Mouse (Mus musculus): Measurements from ENCODE around the gene Pigp. TPM values are rescaled to one million over a fixed set of nuclear protein-coding genes. Genes with fewer than 3 reads are reported as not detected.

The Pigp gene
- polyA plus RNA-seq, 1 experiment from 2014 or later, result 165 TPM

DNA sequence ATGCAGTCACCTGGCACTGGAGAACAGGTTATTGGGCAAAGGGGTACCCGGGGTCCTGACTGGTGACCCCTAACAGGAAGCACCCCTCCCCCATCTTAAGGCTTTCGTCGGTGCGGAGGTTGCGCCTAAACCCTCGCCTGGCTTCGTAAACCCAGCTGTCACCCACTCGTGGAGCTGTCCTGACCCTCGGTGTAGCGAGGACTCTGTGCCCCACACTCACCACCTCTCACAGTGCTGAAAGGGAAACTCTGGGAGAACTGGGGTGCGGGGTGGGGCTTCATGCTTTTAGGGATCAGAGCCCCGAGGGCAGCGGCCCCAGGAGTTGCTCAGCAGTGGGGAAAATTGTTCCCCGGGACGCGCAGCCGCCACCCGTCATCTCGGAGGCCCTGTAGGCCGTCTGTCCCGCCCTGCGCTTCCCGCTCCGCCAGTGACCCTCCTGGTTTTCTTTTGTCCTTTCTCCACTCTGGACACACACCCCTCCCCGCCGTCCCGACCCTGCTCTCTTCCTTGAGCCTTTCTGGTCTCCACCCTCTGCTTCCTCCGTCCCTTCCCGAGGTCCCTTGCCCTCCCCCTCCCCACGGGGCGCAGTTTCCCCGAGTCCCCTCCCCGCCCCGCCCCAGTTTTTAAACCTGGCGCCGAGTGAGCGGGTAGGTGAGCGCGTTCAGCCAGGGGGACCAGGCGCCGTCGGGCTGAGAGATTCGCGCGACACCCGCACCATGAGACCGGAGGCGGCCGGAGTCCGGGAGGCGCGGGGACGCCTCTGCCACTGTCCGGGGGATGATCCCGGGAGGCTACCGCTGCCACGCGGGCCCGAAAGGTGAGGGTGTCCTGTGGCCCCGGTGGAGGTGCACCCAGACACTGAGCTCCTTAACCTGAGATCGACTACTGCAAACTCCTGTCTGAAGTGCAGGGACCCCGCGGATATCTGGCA lies 43.6 kb downstream of the Pigp start, which contains the start of gene Ripply3:
TSS of gene Ripply3 (plus strand) at position 640 of the 931 bp plus-strand sequence.
- peak within 1 kb of the TSS; percentile 68 for H3K4me3 ChIP-seq (ENCODE audit: low read depth, low read length)
- peak within 1 kb of the TSS; percentile 92 for H3K4me2 ChIP-seq (replicated peaks; ENCODE audit: low read depth)
- no peak for TF ChIP-seq CTCF (IDR thresholded peaks at IDR 0.05; ENCODE audit: low read depth)
- WGBS, result 2% methylated on average over 62 of the region's 63 CpGs
- H3K27ac ChIP-seq (ENCODE audit: low read depth, low read length), result no peak within 1 kb of the TSS
- peak within 1 kb of the TSS; percentile 57 for H3K9ac ChIP-seq (ENCODE audit: low read depth, low read length)
- H3K9me3 ChIP-seq (ENCODE audit: control insufficient read depth), result no peaks in the 10 kb centered on the region
- 0 out of 2 replicates have a peak, but pooled peaks cover 4% of the 10 kb centered on the region for H3K27me3 ChIP-seq (replicated peaks; ENCODE audit: control insufficient read depth, insufficient read depth, low read length)
- H3K36me3 ChIP-seq (ENCODE audit: control insufficient read depth, insufficient read depth), result no peaks in the 10 kb centered on the region
- H3K4me1 ChIP-seq (replicated peaks; ENCODE audit: control insufficient read depth, insufficient read depth, low read length), result peaks cover 3% of the 10 kb centered on the region; the same call in 1 of the 2 replicates
- peak; percentile 42 for ATAC-seq

DNA sequence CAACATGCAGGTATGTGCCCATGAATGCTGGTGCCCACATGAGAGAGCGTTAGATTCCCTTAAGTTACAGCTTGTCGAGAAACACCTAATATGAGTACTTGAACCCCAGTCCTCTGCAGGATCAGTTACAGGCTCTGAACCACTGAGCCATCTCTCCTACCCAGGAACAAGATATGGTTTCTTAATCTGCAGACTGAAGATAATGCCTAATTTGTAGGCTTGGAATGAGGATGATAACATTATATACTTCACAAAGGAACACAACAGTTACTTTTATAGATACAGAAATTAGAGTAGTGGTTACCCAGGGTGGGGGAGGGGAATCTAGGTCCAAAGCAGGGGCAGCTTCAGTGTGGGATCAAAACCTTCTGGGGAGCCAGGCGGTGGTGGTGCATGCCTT lies 45.6 kb downstream of the Pigp start:
- TF ChIP-seq CTCF (IDR thresholded peaks at IDR 0.05; ENCODE audit: low read depth), result no peak
- no peaks in the 10 kb centered on the region for H3K36me3 ChIP-seq (ENCODE audit: control insufficient read depth, insufficient read depth)
- no peak overlapping the region for H3K4me3 ChIP-seq (ENCODE audit: low read depth, low read length)
- no peak for ATAC-seq
- H3K4me2 ChIP-seq (replicated peaks; ENCODE audit: low read depth), result no peak overlapping the region
- H3K4me1 ChIP-seq (replicated peaks; ENCODE audit: control insufficient read depth, insufficient read depth, low read length), result peaks cover 3% of the 10 kb centered on the region; the same call in 1 of the 2 replicates
- H3K27me3 ChIP-seq (replicated peaks; ENCODE audit: control insufficient read depth, insufficient read depth, low read length), result 0 out of 2 replicates have a peak, but pooled peaks cover 4% of the 10 kb centered on the region
- 93% methylated on average over 3 of the region's 3 CpGs for WGBS
- no peak overlapping the region for H3K9ac ChIP-seq (ENCODE audit: low read depth, low read length)
- no peaks in the 10 kb centered on the region for H3K9me3 ChIP-seq (ENCODE audit: control insufficient read depth)
- no peak overlapping the region for H3K27ac ChIP-seq (ENCODE audit: low read depth, low read length)

DNA sequence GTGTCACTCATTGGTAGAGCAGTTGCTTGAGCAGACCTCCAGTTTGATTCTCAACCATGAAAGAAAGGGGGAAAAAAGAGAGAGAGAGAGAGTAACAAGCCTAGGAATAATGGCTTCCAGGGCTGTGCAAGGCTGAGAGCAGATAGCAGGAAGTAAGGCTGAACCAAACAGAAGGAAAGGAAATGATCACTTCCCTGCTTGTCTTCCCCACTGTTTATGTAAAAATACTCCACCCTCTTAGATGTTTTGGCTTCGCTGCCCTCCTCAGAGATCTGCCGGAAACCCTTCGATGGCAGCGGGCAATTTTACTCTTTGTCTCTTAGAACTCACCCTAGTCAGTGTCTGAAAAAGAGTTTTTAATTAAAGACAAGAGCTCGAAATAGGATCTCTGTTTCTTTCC lies 48.0 kb downstream of the Pigp start:
- Histone ChIP-seq H3K4me1 (replicated peaks; ENCODE audit: control insufficient read depth, insufficient read depth, low read length) (peaks cover 3% of the 10 kb centered on the region; the same call in 1 of the 2 replicates), H3K4me3 (ENCODE audit: low read depth, low read length) (no peak overlapping the region), H3K36me3 (ENCODE audit: control insufficient read depth, insufficient read depth) (no peaks in the 10 kb centered on the region), H3K9me3 (ENCODE audit: control insufficient read depth) (no peaks in the 10 kb centered on the region), H3K27me3 (replicated peaks; ENCODE audit: control insufficient read depth, insufficient read depth, low read length) (0 out of 2 replicates have a peak, but pooled peaks cover 4% of the 10 kb centered on the region), H3K27ac (ENCODE audit: low read depth, low read length) (no peak overlapping the region), H3K9ac (ENCODE audit: low read depth, low read length) (no peak overlapping the region), H3K4me2 (replicated peaks; ENCODE audit: low read depth) (no peak overlapping the region)
- no peak for TF ChIP-seq CTCF (IDR thresholded peaks at IDR 0.05; ENCODE audit: low read depth)
- WGBS, result 60% methylated on average over 5 of the region's 5 CpGs
- no peak for ATAC-seq

DNA sequence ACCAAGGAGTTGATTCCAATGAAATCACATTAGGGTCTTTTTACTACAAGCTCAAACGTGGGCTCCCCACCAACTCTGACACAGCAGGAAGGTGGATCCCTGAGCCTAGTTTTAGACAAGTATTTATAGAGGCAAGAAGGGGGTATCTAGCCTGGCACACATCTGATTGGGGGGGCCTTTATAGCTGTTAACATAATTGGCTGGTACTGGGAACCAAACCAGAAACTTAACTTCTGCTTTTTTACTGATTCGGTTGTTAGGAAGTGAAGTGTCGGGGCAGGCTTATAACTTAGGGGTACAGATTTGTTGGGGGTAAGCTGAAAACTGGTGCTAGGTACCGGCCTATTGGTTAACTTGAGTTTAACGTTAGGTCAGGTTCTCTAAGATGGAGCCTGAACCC lies 51.4 kb downstream of the Pigp start:
- 85% methylated on average over 5 of the region's 5 CpGs for WGBS
- no peaks in the 10 kb centered on the region for H3K9me3 ChIP-seq (ENCODE audit: control insufficient read depth)
- no peaks in the 10 kb centered on the region for H3K36me3 ChIP-seq (ENCODE audit: control insufficient read depth, insufficient read depth)
- no peak overlapping the region for H3K4me3 ChIP-seq (ENCODE audit: low read depth, low read length)
- no peak overlapping the region for H3K27ac ChIP-seq (ENCODE audit: low read depth, low read length)
- no peaks in the 10 kb centered on the region for H3K4me1 ChIP-seq (replicated peaks; ENCODE audit: control insufficient read depth, insufficient read depth, low read length)
- no peak overlapping the region for H3K4me2 ChIP-seq (replicated peaks; ENCODE audit: low read depth)
- no peaks in the 10 kb centered on the region for H3K27me3 ChIP-seq (replicated peaks; ENCODE audit: control insufficient read depth, insufficient read depth, low read length)
- no peak for ATAC-seq
- H3K9ac ChIP-seq (ENCODE audit: low read depth, low read length), result no peak overlapping the region
- TF ChIP-seq CTCF (IDR thresholded peaks at IDR 0.05; ENCODE audit: low read depth), result no peak

DNA sequence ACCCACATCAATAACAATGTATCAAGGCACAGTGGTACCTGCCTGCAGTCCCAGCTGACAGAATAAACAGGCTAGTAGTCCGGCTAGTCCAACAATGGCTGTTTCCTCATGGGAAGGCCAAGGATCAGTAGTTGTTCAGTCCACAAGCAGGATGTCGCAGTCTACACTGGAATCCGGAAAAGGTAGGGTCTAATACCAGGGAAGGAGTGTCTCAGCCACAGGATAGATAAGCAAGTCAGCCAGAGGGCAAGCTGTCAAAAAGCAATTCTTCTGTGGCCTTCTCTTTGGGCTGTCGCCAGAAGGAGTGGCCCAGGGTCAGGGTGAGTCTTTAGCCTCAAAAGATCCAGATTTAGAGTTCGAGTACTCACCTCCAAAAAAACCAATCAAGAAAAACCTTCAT lies 53.9 kb downstream of the Pigp start:
- TF ChIP-seq CTCF (IDR thresholded peaks at IDR 0.05; ENCODE audit: low read depth), result no peak
- H3K27me3 ChIP-seq (replicated peaks; ENCODE audit: control insufficient read depth, insufficient read depth, low read length), result no peaks in the 10 kb centered on the region
- no peak for ATAC-seq
- H3K36me3 ChIP-seq (ENCODE audit: control insufficient read depth, insufficient read depth), result no peaks in the 10 kb centered on the region
- 48% methylated on average over 5 of the region's 5 CpGs for WGBS
- H3K4me3 ChIP-seq (ENCODE audit: low read depth, low read length), result no peak overlapping the region
- no peaks in the 10 kb centered on the region for H3K9me3 ChIP-seq (ENCODE audit: control insufficient read depth)
- no peak overlapping the region for H3K9ac ChIP-seq (ENCODE audit: low read depth, low read length)
- H3K4me2 ChIP-seq (replicated peaks; ENCODE audit: low read depth), result no peak overlapping the region
- H3K27ac ChIP-seq (ENCODE audit: low read depth, low read length), result no peak overlapping the region
- H3K4me1 ChIP-seq (replicated peaks; ENCODE audit: control insufficient read depth, insufficient read depth, low read length), result no peaks in the 10 kb centered on the region

DNA sequence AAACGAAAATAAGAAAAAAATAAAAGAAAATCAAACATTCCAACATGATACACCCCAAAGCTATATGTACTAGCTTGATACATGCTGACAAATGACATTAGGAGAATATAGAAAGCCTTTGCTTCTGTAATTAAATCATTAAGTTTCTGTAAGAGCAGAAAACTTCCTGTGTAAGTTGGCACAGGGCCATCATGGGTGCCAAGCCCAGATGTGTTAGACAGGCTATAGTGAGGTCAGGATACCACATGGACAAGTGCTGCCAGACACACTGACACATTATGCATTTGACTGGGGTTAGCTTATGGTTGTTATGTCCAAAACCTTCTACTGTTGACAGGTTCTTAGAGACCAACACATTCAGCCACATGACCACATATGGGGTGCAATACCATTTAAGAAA lies 56.4 kb downstream of the Pigp start:
- Histone ChIP-seq H3K4me2 (replicated peaks; ENCODE audit: low read depth) (no peak overlapping the region), H3K9me3 (ENCODE audit: control insufficient read depth) (no peaks in the 10 kb centered on the region), H3K9ac (ENCODE audit: low read depth, low read length) (no peak overlapping the region), H3K36me3 (ENCODE audit: control insufficient read depth, insufficient read depth) (no peaks in the 10 kb centered on the region), H3K4me3 (ENCODE audit: low read depth, low read length) (no peak overlapping the region), H3K27me3 (replicated peaks; ENCODE audit: control insufficient read depth, insufficient read depth, low read length) (no peaks in the 10 kb centered on the region), H3K27ac (ENCODE audit: low read depth, low read length) (no peak overlapping the region), H3K4me1 (replicated peaks; ENCODE audit: control insufficient read depth, insufficient read depth, low read length) (no peaks in the 10 kb centered on the region)
- no peak for ATAC-seq
- TF ChIP-seq CTCF (IDR thresholded peaks at IDR 0.05; ENCODE audit: low read depth), result no peak
- WGBS, result 35% methylated on average over 1 of the region's 1 CpGs
